Mouse (Mus musculus) left cerebral cortex, adult 2 months (tissue): ENCODE data around the gene Smndc1. TPM values are rescaled to one million over a fixed set of nuclear protein-coding genes. Genes with fewer than 3 reads are reported as not detected.

ENCODE experiments used
- DNase-seq, 2 experiments: peaks; one replicate each; pipeline ENCODE4 v3.0.0; 2021 to 2022; ENCODE audit warnings: low spot score in 2 of 2, mixed read lengths in 1 of 2; ENCODE audit errors: extremely low spot score in 1 of 2
- H3K27ac ChIP-seq: fragments of 200-600 bp; 2 replicates; pipeline ENCODE4 v1.8.1; 2022
- H3K4me3 ChIP-seq: fragments of 200-600 bp; 2 replicates; pipeline ENCODE4 v1.8.1; 2022
- CTCF ChIP-seq: fragments of 200-600 bp; IDR thresholded peaks from 2 replicates; pipeline ENCODE4 v1.8.1; 2022; ENCODE audit warnings: antibody characterized with exemption, mild to moderate bottlenecking, moderate library complexity
- intact Hi-C: fragments of 180-260 bp; cut with DNase I; formaldehyde crosslinking; loops from one replicate; pipeline ENCODE4 v1.15.1; 2025
- total RNA-seq, 2 experiments: library from RNA; stranded (reverse); gene quantifications; 2 replicates each; pipeline ENCODE4 v1.2.3; 2021

Smndc1 gene
- total RNA-seq, 2 experiments from 2014 or later = 35.1 to 35.8 TPM

DNA sequence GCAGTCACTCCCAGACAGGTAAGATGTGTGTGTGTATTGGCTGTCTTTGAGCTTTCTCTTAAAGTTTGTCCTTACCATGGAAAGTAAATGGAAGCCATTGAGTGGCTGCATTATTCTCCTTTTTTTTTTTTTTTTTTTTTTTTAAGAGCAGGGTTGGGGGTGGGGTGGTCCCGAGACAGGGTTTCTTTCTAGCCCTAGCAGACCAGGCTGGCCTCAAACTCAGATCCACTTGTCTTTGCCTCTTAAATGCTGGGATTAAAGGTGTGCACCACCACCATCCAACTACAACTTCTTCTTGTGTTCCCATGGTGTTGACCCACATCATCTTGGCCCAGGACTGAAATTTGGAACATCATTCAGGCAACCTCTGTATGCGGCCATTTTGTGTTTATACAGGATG, 16.8 kb downstream of the Smndc1 start:
- Histone ChIP-seq H3K4me3 (no peak overlapping the region), H3K27ac (no peak overlapping the region)
- no peak for DNase-seq
- intact Hi-C loops = no loop called here
- no peak for TF ChIP-seq CTCF

DNA sequence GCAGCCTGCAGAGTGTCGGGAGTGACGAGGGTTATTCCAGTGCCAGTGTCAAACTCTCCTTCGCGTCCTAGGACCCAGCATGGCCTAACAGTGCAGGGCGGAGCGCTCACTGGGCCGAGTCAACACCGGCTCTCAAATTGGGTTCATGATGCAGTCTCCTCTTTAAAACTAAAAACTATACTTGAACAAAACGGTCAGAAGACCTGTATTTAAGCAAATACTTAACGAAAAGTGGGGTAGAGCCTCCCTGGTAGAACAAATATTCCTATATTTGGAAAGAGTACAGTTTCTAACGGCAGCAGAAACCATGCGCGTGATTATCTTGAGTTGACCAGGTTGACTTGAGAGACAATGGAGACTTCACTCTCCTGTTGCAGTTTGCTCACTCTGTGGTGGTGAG, 18.7 kb downstream of the Smndc1 start, which contains the start of gene Gm10197:
Gene Gm10197, minus strand, starts transcription at position 101 of the 400 bp plus-strand sequence.
- no peak for DNase-seq
- intact Hi-C loops = no loop called here
- TF ChIP-seq CTCF = no peak
- Histone ChIP-seq H3K4me3 (no peak within 1 kb of the TSS), H3K27ac (no peak within 1 kb of the TSS)

DNA sequence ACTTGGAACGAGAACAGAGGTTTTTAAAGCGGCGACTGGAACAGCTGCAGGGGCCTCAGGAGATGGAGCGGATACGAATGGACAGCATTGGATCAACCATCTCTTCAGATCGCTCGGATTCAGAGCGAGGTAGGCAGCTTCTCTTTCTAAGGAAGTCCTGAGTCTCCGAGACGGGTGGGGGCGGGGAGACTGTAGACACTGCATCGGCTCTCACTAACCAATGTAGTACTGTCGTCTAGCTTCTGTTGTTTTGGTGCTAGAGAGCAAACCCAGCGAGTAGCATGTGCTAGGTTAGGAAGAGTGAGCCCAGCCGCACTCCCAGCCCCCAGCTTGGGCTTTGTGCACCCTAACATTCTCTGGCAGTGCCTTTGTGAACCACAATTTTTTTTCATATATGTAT, 20.1 kb downstream of the Smndc1 start:
- Histone ChIP-seq H3K27ac (peak overlapping the region; percentile 37; the same call in 1 of the 2 replicates), H3K4me3 (no peak overlapping the region)
- no peak for DNase-seq
- no peak for TF ChIP-seq CTCF
- intact Hi-C loops = no loop called here

DNA sequence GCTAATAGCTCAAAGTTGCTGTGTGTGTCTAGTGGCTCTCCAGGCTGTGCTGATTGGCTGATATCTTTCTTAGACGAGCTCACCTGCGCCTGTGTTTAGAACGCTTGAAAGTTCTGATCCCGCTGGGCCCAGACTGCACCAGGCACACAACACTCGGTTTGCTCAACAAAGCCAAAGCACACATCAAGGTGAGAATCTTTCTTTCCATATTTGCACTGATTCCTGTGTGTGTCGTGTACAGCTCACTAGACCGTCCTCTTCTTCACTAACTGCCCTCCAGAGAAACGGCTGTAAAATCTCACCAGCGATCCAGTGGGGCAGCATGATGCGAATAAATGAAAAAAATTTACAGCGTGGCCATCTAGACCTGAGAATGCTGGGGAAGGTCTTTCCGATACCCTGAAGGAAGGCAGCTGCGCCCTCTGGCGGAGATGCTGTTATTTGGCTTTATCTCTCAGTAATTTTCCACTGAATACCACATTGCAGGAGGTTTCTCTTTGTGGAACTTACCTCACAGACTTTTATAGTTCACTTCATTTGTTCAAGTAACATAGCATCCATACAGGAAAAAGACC, 20.8 kb downstream of the Smndc1 start:
- Histone ChIP-seq H3K4me3 (no peak overlapping the region), H3K27ac (peak overlapping the region; percentile 37; the same call in 1 of the 2 replicates)
- intact Hi-C loops = loop anchor here (1.0 to 5.0 kb wide), 3 partner anchors 59 to 362 kb away; partner anchors contain the start of gene Mxi1
- DNase-seq = peak; percentile 76 to 87
- TF ChIP-seq CTCF = peak; percentile 95

DNA sequence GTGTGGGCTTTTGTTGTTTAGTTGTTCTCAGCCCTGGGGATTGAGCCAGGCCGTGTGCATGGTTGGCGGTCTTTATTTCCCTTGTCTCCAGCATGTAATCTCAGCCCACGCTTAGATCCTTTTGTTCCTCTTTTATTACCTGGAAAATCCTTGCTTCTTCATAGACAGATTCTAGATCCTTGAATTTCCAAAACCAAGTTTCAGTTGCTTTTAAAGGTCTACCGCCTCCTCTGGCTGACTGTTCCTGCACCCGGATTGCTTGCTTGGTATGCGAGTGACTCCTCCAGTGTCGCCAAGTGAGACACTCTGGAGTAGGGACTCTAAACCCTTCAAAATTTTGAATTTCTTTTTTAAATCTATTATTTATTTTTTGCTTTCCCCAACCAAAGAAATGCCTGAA, 23.5 kb downstream of the Smndc1 start:
- no peak for DNase-seq
- H3K4me3 ChIP-seq = no peak overlapping the region
- H3K27ac ChIP-seq = peak overlapping the region; percentile 74; the same call in 1 of the 2 replicates
- intact Hi-C loops = loop anchor here (5.0 kb wide), 1 partner anchor 360 kb away; no protein-coding TSS in a partner anchor
- peak; percentile 27; the same call in 1 of the 2 replicates for TF ChIP-seq CTCF

DNA sequence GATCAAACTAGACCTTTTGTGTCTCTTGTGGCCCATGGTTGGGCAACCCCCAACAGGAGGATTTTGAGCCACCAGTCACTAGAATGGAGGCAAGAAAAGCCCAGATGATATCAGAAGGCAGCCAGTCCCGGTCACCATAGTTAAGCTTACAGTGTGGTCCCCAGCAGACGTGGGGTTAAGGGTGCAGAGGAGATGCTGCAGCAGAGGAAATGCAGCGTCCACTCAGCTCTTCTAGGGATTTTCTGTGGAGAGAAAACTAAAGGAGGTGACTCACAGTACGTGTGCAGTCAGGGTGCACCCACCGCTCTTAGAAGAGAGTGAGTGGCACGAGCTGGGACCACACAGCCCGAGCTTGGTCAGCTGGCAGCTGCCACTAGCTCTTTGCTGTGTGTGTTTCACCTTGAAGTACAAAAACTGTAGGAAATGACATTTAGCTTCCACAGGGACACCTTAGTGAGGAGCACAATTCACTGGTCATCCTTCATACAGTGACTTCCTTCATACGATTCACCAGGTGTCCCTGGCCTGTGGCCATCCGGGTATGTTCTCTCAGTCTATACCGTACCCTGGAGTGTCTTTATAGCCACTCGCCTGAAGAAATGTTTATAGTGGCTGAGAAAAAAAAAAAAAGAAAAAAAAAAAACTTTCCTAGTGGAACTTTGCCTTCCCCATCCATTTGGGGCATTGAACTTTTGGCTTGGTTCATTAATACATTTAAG, 24.2 kb downstream of the Smndc1 start:
- no peak for TF ChIP-seq CTCF
- no peak for DNase-seq
- H3K4me3 ChIP-seq = no peak overlapping the region
- intact Hi-C loops = loop anchor here (5.0 kb wide), 1 partner anchor 359 kb away; no protein-coding TSS in a partner anchor
- H3K27ac ChIP-seq = peak overlapping the region; percentile 74

DNA sequence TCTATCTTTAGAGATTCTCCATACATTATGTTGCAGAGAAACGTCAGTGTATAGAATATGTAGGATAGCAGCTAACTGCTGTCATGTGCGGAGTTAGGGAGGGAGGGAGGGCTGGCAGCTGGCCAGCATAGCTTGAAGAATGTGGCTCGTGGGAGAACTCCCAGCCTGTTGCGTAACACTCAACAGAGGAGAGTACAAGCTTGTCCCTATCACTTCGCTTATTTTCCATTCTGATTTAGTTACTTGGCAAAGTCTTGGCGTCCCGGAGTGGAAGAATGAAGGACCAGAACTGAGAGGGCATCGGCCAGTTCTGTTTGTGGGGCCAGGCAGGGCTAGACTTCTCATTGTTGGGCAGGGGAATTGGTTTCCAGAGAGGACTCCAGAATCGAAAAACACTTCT, 25.4 kb downstream of the Smndc1 start:
- Histone ChIP-seq H3K27ac (peak overlapping the region; percentile 74), H3K4me3 (peak overlapping the region; percentile 2; the same call in 1 of the 2 replicates)
- DNase-seq = peak; percentile 54 to 58
- no peak for TF ChIP-seq CTCF
- intact Hi-C loops = loop anchor here (1.0 to 5.0 kb wide), 4 partner anchors 12 to 358 kb away; no protein-coding TSS in a partner anchor

DNA sequence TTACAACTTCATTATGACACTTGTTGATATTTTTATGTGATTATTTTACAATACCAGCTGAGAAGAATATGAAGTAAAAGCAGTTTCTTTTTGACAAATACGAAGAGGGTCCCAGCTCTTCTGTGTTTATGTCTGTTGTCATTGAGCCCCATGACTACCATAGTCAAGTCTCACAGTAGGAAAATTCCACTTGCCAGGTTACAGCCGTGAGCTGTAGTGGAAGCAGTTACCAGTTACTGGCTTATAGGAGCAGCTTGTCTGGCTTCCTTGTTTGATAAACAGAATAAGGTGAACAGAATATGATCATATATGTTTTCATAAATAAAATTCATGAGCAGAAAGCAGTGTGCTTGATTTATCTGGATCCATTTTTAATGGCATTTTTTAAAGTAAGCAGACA, 25.8 kb downstream of the Smndc1 start:
- TF ChIP-seq CTCF = no peak
- intact Hi-C loops = loop anchor here (2.0 kb wide), 2 partner anchors 36 to 222 kb away; no protein-coding TSS in a partner anchor
- Histone ChIP-seq H3K4me3 (no peak overlapping the region), H3K27ac (peak overlapping the region; percentile 74)
- no peak for DNase-seq

DNA sequence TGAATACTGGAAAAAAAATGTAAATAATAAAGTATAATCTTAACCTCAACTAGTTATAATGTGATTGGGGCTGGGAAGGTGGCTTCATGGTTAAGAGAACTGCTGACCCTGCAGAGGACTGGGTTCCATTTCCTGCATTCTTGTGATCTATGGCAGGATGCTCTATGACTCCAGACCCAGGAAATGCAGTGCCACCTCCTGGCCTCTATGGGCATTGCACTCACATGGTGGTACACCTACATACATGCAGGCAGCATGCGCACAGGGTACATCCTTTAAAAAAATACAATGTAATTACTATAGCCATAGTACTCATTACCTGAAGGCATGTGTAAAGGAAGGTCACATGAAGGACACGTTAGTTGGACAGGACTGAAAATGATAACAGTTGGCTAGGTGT, 27.4 kb downstream of the Smndc1 start:
- no peak for DNase-seq
- intact Hi-C loops = no loop called here

DNA sequence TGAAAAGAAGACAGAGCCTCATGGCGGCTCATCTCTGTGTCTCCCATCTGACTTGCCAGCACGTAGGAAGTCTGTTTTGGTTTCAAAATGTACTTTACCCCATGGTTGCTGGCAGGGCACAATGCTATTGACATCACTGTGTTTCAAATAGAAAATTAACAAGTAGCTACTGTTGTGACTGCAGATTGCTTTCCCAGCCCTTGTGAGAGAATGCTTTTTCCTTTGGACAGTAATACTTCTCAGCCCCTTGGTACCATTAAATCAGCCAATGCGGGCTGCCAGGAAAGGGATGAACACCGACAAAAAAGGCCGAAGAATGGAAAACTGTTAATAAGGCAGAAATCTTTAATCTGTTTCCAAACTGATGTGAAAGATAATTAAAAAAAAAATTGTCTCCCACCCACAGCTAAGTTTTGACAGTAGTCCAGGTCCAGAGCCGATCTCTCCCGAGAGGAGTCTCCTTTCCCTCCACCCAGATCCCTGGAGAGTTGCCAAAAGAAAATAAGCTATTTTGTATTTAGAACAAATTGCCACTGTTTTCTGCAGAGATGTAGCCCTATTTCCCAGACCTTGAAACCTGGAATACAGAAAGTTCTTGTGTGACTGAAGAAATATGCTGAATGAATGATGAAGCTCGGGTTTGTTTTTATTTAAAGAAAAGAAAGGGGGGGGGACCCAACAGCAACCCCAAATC, 30.0 kb downstream of the Smndc1 start:
- peak overlapping the region; percentile 87 for H3K27ac ChIP-seq
- no peak for DNase-seq
- intact Hi-C loops = no loop called here
- TF ChIP-seq CTCF = no peak
- H3K4me3 ChIP-seq = 0 out of 2 replicates have a peak overlapping the region, but pooled peaks have one; percentile 3

More for the DNA sequence above, 27.4 kb downstream of the Smndc1 start:
- H3K27ac ChIP-seq = no peak overlapping the region; the same call in 1 of the 2 replicates
- peak; percentile 48 for TF ChIP-seq CTCF
- H3K4me3 ChIP-seq = no peak overlapping the region

DNA sequence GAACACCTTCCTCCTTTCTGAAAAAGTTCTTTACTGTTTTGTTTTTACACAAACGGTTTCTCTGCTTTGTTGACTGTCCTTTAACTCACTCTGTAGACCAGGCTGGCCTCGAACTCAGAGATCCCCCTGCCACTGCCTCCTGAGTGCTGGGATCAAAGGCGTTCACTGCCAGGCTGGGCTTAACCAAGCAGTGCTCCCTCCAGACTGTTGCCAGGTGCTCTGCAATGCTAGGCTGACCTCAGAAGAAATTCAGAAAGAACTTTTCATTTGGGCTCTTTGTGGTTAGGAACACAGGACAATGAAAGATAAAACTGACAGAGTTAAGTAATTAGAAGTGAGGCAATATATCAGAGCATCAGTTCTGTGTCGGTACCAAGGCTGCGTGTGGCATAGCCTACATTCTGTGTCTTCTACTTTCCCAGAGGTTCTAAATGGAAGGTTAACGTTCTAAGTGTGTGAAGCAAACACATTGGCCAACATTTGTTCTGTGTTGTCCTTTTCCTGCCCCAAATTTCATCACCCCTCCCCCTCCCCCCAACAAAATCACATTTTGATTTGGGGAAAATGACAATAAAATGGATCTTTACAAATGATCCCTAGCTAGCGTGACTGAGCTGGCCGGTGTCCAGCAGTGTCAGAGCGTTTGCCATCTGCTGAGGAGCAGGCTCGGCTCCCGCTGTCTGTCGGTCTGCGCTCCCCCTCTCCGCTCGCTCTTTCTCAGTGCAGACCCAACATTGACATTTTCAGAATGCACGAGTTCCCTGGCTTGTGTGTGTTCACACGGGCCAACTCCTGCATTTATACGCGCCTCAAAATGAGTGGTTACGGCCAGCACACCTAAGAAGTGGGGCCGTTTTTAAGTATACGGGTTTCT, 31.0 kb downstream of the Smndc1 start:
- Histone ChIP-seq H3K27ac (peak overlapping the region; percentile 87), H3K4me3 (0 out of 2 replicates have a peak overlapping the region, but pooled peaks have one; percentile 3)
- no peak for TF ChIP-seq CTCF
- DNase-seq = no peak
- intact Hi-C loops = no loop called here
